Mouse (Mus musculus) limb, embryonic 12.5 days (tissue): Measurements from ENCODE around the gene Sncg. TPM values are rescaled to one million over a fixed set of nuclear protein-coding genes. Genes with fewer than 3 reads are reported as not detected.

Experiments
- ATAC-seq: fragments of 200-750 bp; cut with Nextera tagmentation; 2 replicates; pipeline ENCODE4 v1.8.0; 2017; ENCODE audit warnings: low read depth, moderate TSS enrichment; ENCODE audit not compliant: insufficient number of reproducible peaks, insufficient read depth, low FRiP score, low TSS enrichment
- H3K27ac ChIP-seq: fragments of 300-500 bp; sonication (generic); 2 replicates; pipeline ENCODE4 v1.5.1; 2016; ENCODE audit warnings: mild to moderate bottlenecking, moderate library complexity
- H3K27me3 ChIP-seq: fragments of 300-500 bp; sonication (generic); 2 replicates; pipeline ENCODE4 v1.6.1; 2016; ENCODE audit warnings: mild to moderate bottlenecking, moderate library complexity
- H3K36me3 ChIP-seq: fragments of 300-500 bp; sonication (generic); 2 replicates; pipeline ENCODE4 v1.6.1; 2016; ENCODE audit warnings: mild to moderate bottlenecking, moderate library complexity
- H3K4me1 ChIP-seq: fragments of 300-500 bp; sonication (generic); replicated peaks from 2 replicates; pipeline ENCODE4 v1.6.1; 2016
- H3K4me2 ChIP-seq: fragments of 300-500 bp; sonication (generic); 2 replicates; pipeline ENCODE4 v1.6.1; 2016; ENCODE audit warnings: mild to moderate bottlenecking, moderate library complexity
- H3K4me3 ChIP-seq: fragments of 300-500 bp; sonication (generic); replicated peaks from 2 replicates; pipeline ENCODE4 v1.5.1; 2016; ENCODE audit warnings: mild to moderate bottlenecking
- H3K9ac ChIP-seq: fragments of 300-500 bp; sonication (generic); replicated peaks from 2 replicates; pipeline ENCODE4 v1.6.1; 2016; ENCODE audit warnings: mild to moderate bottlenecking, moderate library complexity
- H3K9me3 ChIP-seq: fragments of 300-500 bp; sonication (generic); 2 replicates; pipeline ENCODE4 v1.6.1; 2016; ENCODE audit warnings: mild to moderate bottlenecking, moderate library complexity
- WGBS: fragments of 180-500 bp; shearing (Covaris S2); methylation state at CpG from one replicate; pipeline ENCODE4 v1.1.7; 2016; 5-methylcytosine and 5-hydroxymethylcytosine counted together
- polyA plus RNA-seq: library from polyadenylated mRNA; unstranded; fragments of >200 nt; fragmentation: Nextera tagmentation; extraction: Ambion mirVana; gene quantifications from 2 replicates; pipeline ENCODE4 v1.2.1, GENCODE M21; 2016

Gene Sncg
- polyA plus RNA-seq, 1 experiment from 2014 or later = 7.5 TPM

GRCm38 (mm10) chr14:34354456-34354855 lies 20.1 kb downstream of the Sncg start:
- 88% methylated on average over 4 of the region's 4 CpGs for WGBS

GRCm38 (mm10) chr14:34353326-34353725 lies 21.3 kb downstream of the Sncg start:
- Histone ChIP-seq H3K27ac (no peak overlapping the region), H3K9ac (no peak overlapping the region), H3K27me3 (peaks cover 5% of the 10 kb centered on the region; the same call in 1 of the 2 replicates), H3K4me1 (no peaks in the 10 kb centered on the region), H3K4me3 (no peak overlapping the region), H3K4me2 (no peak overlapping the region), H3K36me3 (no peaks in the 10 kb centered on the region), H3K9me3 (no peaks in the 10 kb centered on the region)
- ATAC-seq = no peak
- 84% methylated on average over 3 of the region's 3 CpGs for WGBS

More at GRCm38 (mm10) chr14:34354456-34354855, 20.1 kb downstream of the Sncg start:
- H3K4me3 ChIP-seq = no peak overlapping the region
- H3K36me3 ChIP-seq = no peaks in the 10 kb centered on the region
- no peaks in the 10 kb centered on the region for H3K9me3 ChIP-seq
- no peak overlapping the region for H3K4me2 ChIP-seq
- H3K27me3 ChIP-seq = peaks cover 5% of the 10 kb centered on the region; the same call in 1 of the 2 replicates
- H3K27ac ChIP-seq = no peak overlapping the region
- no peak overlapping the region for H3K9ac ChIP-seq
- H3K4me1 ChIP-seq = no peaks in the 10 kb centered on the region
- no peak for ATAC-seq

- WGBS = 65% methylated on average over 6 of the region's 6 CpGs
- no peak overlapping the region for H3K4me3 ChIP-seq
- peaks cover 5% of the 10 kb centered on the region; the same call in 1 of the 2 replicates for H3K27me3 ChIP-seq
- no peak overlapping the region for H3K27ac ChIP-seq
- no peaks in the 10 kb centered on the region for H3K36me3 ChIP-seq
- no peaks in the 10 kb centered on the region for H3K4me1 ChIP-seq
- no peak for ATAC-seq
- H3K9ac ChIP-seq = no peak overlapping the region
- H3K4me2 ChIP-seq = no peak overlapping the region
- H3K9me3 ChIP-seq = no peaks in the 10 kb centered on the region
Measured at GRCm38 (mm10) chr14:34352523-34352922, 22.1 kb downstream of the Sncg start.

DNA sequence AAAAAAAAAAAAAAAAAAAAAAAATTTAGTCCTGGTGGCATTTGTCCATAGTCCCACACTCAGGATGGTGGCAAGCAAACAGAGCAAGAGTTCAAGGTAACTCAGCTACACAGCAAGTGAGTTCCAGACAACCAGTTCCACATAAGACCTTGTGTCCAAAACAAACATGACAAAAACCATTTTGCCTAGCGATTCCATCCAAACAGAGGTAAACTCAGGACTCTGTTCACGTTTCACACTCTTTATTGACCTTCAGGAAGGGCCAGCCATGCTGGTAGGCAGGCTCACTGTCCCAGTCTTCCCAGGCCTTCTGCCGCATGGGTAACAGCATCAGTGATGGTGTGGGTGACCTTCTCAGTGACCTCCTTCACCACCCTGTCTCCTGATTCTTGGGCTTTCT lies 22.9 kb downstream of the Sncg start:
- no peak for ATAC-seq

DNA sequence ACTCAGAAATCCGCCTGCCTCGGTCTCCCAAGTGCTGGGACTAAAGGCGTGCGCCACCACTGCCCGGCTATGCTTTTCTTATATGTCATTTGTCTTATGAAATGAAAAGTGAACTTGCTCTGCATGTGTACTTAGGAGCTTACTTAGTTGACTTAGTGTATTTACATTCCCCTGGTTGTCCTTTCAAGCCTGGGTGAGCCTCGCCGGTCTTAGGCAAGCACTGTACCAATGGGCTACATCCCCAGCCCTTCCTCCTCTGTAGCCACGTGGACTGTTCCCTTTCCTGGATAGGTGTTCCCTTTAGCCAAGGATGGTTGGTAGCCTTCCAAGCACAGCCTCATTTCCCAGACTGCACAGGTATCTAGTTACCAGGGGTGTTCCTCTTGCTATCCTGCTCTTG lies 25.6 kb downstream of the Sncg start:
- ATAC-seq = no peak
- H3K4me1 ChIP-seq = no peaks in the 10 kb centered on the region
- WGBS = 89% methylated on average over 8 of the region's 8 CpGs
- peaks cover 6% of the 10 kb centered on the region; the same call in 1 of the 2 replicates for H3K36me3 ChIP-seq
- peaks cover 5% of the 10 kb centered on the region; the same call in 1 of the 2 replicates for H3K27me3 ChIP-seq
- H3K9me3 ChIP-seq = no peaks in the 10 kb centered on the region
- no peak overlapping the region for H3K4me2 ChIP-seq
- no peak overlapping the region for H3K27ac ChIP-seq
- no peak overlapping the region for H3K9ac ChIP-seq
- H3K4me3 ChIP-seq = no peak overlapping the region

More for the DNA sequence above, 22.9 kb downstream of the Sncg start:
- H3K4me1 ChIP-seq = no peaks in the 10 kb centered on the region
- WGBS = 73% methylated on average over 3 of the region's 3 CpGs
- no peak overlapping the region for H3K9ac ChIP-seq
- peaks cover 5% of the 10 kb centered on the region; the same call in 1 of the 2 replicates for H3K27me3 ChIP-seq
- no peak overlapping the region for H3K4me3 ChIP-seq
- no peaks in the 10 kb centered on the region for H3K9me3 ChIP-seq
- H3K27ac ChIP-seq = no peak overlapping the region
- H3K4me2 ChIP-seq = no peak overlapping the region
- no peaks in the 10 kb centered on the region for H3K36me3 ChIP-seq

GRCm38 (mm10) chr14:34348301-34348700 lies 26.3 kb downstream of the Sncg start:
- Histone ChIP-seq H3K27me3 (no peaks in the 10 kb centered on the region), H3K4me3 (no peak overlapping the region), H3K36me3 (peaks cover 9% of the 10 kb centered on the region), H3K4me1 (no peaks in the 10 kb centered on the region), H3K27ac (no peak overlapping the region), H3K9ac (no peak overlapping the region), H3K4me2 (no peak overlapping the region), H3K9me3 (no peaks in the 10 kb centered on the region)
- 84% methylated on average over 7 of the region's 7 CpGs for WGBS
- ATAC-seq = no peak

DNA sequence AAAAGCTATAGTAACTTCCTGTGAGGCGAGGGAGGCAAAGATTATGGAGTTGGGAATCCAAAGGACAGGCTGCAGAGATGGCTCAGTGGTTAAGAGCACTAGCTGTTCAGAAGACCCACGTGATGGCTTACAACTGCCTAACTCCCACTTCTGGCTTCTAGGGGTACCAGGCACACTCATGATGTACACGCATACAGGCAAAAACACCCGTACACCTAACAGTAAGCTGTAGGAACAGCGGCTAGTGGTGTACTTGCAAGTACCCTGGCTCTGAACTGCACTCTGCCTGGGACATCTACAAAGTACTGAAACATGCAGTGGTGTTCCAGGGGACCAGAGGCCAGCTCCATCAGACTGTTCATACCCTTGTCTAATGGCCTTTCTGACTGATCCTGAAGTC lies 27.5 kb downstream of the Sncg start:
- Histone ChIP-seq H3K4me2 (no peak overlapping the region), H3K27me3 (no peaks in the 10 kb centered on the region), H3K4me3 (no peak overlapping the region), H3K9ac (no peak overlapping the region), H3K9me3 (no peaks in the 10 kb centered on the region), H3K4me1 (no peaks in the 10 kb centered on the region), H3K27ac (no peak overlapping the region), H3K36me3 (peaks cover 21% of the 10 kb centered on the region)
- WGBS = 93% methylated on average over 5 of the region's 5 CpGs
- no peak for ATAC-seq

- WGBS = 62% methylated on average over 12 of the region's 12 CpGs
- H3K9me3 ChIP-seq = no peaks in the 10 kb centered on the region
- peaks cover 32% of the 10 kb centered on the region for H3K36me3 ChIP-seq
- H3K4me1 ChIP-seq = no peaks in the 10 kb centered on the region
- H3K27me3 ChIP-seq = no peaks in the 10 kb centered on the region
- H3K4me3 ChIP-seq = no peak overlapping the region
- H3K9ac ChIP-seq = no peak overlapping the region
- H3K27ac ChIP-seq = no peak overlapping the region
- ATAC-seq = no peak
- no peak overlapping the region for H3K4me2 ChIP-seq
Measured at GRCm38 (mm10) chr14:34345771-34346566, 28.6 kb downstream of the Sncg start.

- no peaks in the 10 kb centered on the region for H3K9me3 ChIP-seq
- no peak overlapping the region for H3K9ac ChIP-seq
- no peaks in the 10 kb centered on the region for H3K4me1 ChIP-seq
- no peak overlapping the region for H3K4me3 ChIP-seq
- H3K27ac ChIP-seq = no peak overlapping the region
- H3K4me2 ChIP-seq = no peak overlapping the region
- ATAC-seq = no peak
- 88% methylated on average over 5 of the region's 5 CpGs for WGBS
- H3K36me3 ChIP-seq = peaks cover 46% of the 10 kb centered on the region
- H3K27me3 ChIP-seq = no peaks in the 10 kb centered on the region
Measured at GRCm38 (mm10) chr14:34344361-34344760, 30.2 kb downstream of the Sncg start.

DNA sequence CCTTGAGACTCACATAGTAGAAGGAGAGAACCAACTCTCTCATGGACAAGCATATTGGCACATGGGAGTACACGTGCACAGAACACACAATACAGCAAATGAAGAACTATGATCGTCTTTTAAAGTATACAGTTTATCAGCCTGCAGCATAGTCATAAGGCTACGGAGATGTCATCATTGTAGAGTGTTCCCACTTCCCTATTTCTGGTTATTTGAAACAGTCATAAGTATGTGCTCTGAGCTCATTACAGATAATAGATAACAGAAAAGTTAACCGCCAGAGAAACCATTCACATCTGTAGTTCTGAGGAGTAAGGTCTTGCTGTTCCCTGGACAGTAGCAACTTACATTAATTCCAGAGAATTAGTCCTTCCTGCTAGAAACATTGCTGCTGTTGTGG lies 31.5 kb downstream of the Sncg start:
- Histone ChIP-seq H3K4me3 (no peak overlapping the region), H3K27ac (no peak overlapping the region), H3K4me1 (no peaks in the 10 kb centered on the region), H3K9me3 (no peaks in the 10 kb centered on the region), H3K27me3 (no peaks in the 10 kb centered on the region), H3K36me3 (peaks cover 58% of the 10 kb centered on the region), H3K9ac (no peak overlapping the region), H3K4me2 (no peak overlapping the region)
- ATAC-seq = no peak
- WGBS = 94% methylated on average over 4 of the region's 4 CpGs

- Histone ChIP-seq H3K4me1 (no peaks in the 10 kb centered on the region), H3K36me3 (peaks cover 68% of the 10 kb centered on the region), H3K27ac (no peak overlapping the region), H3K27me3 (no peaks in the 10 kb centered on the region), H3K9me3 (no peaks in the 10 kb centered on the region), H3K4me2 (no peak overlapping the region), H3K4me3 (no peak overlapping the region), H3K9ac (no peak overlapping the region)
- 92% methylated on average over 4 of the region's 4 CpGs for WGBS
- ATAC-seq = no peak
Measured at GRCm38 (mm10) chr14:34341993-34342392, 32.6 kb downstream of the Sncg start.

GRCm38 (mm10) chr14:34339446-34339845 lies 35.1 kb downstream of the Sncg start:
- no peak overlapping the region for H3K9ac ChIP-seq
- no peaks in the 10 kb centered on the region for H3K4me1 ChIP-seq
- H3K27ac ChIP-seq = no peak overlapping the region
- H3K27me3 ChIP-seq = no peaks in the 10 kb centered on the region
- no peak overlapping the region for H3K4me2 ChIP-seq
- H3K4me3 ChIP-seq = no peak overlapping the region
- 87% methylated on average over 1 of the region's 1 CpGs for WGBS
- peaks cover 92% of the 10 kb centered on the region for H3K36me3 ChIP-seq
- no peaks in the 10 kb centered on the region for H3K9me3 ChIP-seq
- no peak for ATAC-seq
